Mouse (Mus musculus): ENCODE results near the gene Mbip. TPM values are rescaled to one million over a fixed set of nuclear protein-coding genes. Genes with fewer than 3 reads are reported as not detected.

Mbip gene
- polyA plus RNA-seq (2016; fragmentation: Nextera tagmentation; extraction: Ambion mirVana): 46.4 and 55.6 TPM in 2 replicates

GRCm38 (mm10) chr12:56345367-56346089 lies at the start of gene Mbip:
Mbip (minus strand) TSS chr12:56345894.
- Histone ChIP-seq H3K36me3 (replicated peaks) (no peaks in the 10 kb centered on the region), H3K27ac (replicated peaks) (peak within 1 kb of the TSS; percentile 94), H3K9me3 (no peaks in the 10 kb centered on the region), H3K27me3 (replicated peaks; ENCODE audit: low read depth, poor library complexity, severe bottlenecking) (no peaks in the 10 kb centered on the region), H3K4me1 (peaks cover 4% of the 10 kb centered on the region; the same call in 1 of the 2 replicates), H3K4me3 (peak within 1 kb of the TSS; percentile 96)
- peak; percentile 97 for DNase-seq (ENCODE audit: low spot score)
- under 1% methylated on average over 37 of the region's 37 CpGs for WGBS

GRCm38 (mm10) chr12:56387647-56388205 lies 42.0 kb upstream of the Mbip start:
- no peak for DNase-seq (ENCODE audit: low spot score)
- Histone ChIP-seq H3K9me3 (no peaks in the 10 kb centered on the region), H3K27ac (replicated peaks) (no peak overlapping the region), H3K4me3 (no peak overlapping the region), H3K4me1 (no peaks in the 10 kb centered on the region), H3K27me3 (replicated peaks; ENCODE audit: low read depth, poor library complexity, severe bottlenecking) (no peaks in the 10 kb centered on the region), H3K36me3 (replicated peaks) (no peaks in the 10 kb centered on the region)
- 78% methylated on average over 7 of the region's 7 CpGs for WGBS

GRCm38 (mm10) chr12:56386955-56387646 lies 41.4 kb upstream of the Mbip start:
- H3K36me3 ChIP-seq (replicated peaks): no peaks in the 10 kb centered on the region
- DNase-seq (ENCODE audit: low spot score): no peak
- H3K4me3 ChIP-seq: no peak overlapping the region
- H3K27me3 ChIP-seq (replicated peaks; ENCODE audit: low read depth, poor library complexity, severe bottlenecking): no peaks in the 10 kb centered on the region
- WGBS: 53% methylated on average over 6 of the region's 6 CpGs
- no peaks in the 10 kb centered on the region for H3K9me3 ChIP-seq
- no peak overlapping the region for H3K27ac ChIP-seq (replicated peaks)
- no peaks in the 10 kb centered on the region for H3K4me1 ChIP-seq

GRCm38 (mm10) chr12:56344771-56345314 lies 851 bp downstream of the Mbip start:
- Histone ChIP-seq H3K27me3 (replicated peaks; ENCODE audit: low read depth, poor library complexity, severe bottlenecking) (no peaks in the 10 kb centered on the region), H3K4me1 (peaks cover 4% of the 10 kb centered on the region; the same call in 1 of the 2 replicates), H3K9me3 (no peaks in the 10 kb centered on the region), H3K36me3 (replicated peaks) (peaks cover 3% of the 10 kb centered on the region), H3K27ac (replicated peaks) (peak overlapping the region; percentile 94), H3K4me3 (peak overlapping the region; percentile 96)
- DNase-seq (ENCODE audit: low spot score): no peak
- WGBS: 5% methylated on average over 5 of the region's 5 CpGs

- H3K9me3 ChIP-seq: no peaks in the 10 kb centered on the region
- H3K4me3 ChIP-seq: no peak overlapping the region
- H3K27ac ChIP-seq (replicated peaks): no peak overlapping the region
- no peaks in the 10 kb centered on the region for H3K27me3 ChIP-seq (replicated peaks; ENCODE audit: low read depth, poor library complexity, severe bottlenecking)
- 0 out of 2 replicates have a peak, but pooled peaks cover under 1% of the 10 kb centered on the region for H3K4me1 ChIP-seq
- peaks cover 45% of the 10 kb centered on the region for H3K36me3 ChIP-seq (replicated peaks)
- WGBS: 79% methylated on average over 8 of the region's 8 CpGs
- DNase-seq (ENCODE audit: low spot score): no peak
Observed at GRCm38 (mm10) chr12:56339295-56340056, 6.2 kb downstream of the Mbip start.

GRCm38 (mm10) chr12:56333461-56333860 lies 12.2 kb downstream of the Mbip start:
- no peak for DNase-seq (ENCODE audit: low spot score)
- no peak overlapping the region for H3K4me3 ChIP-seq
- H3K27ac ChIP-seq (replicated peaks): no peak overlapping the region
- no peaks in the 10 kb centered on the region for H3K27me3 ChIP-seq (replicated peaks; ENCODE audit: low read depth, poor library complexity, severe bottlenecking)
- H3K36me3 ChIP-seq (replicated peaks): peaks cover 90% of the 10 kb centered on the region
- no peaks in the 10 kb centered on the region for H3K9me3 ChIP-seq
- no peaks in the 10 kb centered on the region for H3K4me1 ChIP-seq
- 91% methylated on average over 2 of the region's 2 CpGs for WGBS

- peaks cover 99% of the 10 kb centered on the region for H3K36me3 ChIP-seq (replicated peaks)
- no peak overlapping the region for H3K27ac ChIP-seq (replicated peaks)
- H3K4me3 ChIP-seq: no peak overlapping the region
- no peaks in the 10 kb centered on the region for H3K27me3 ChIP-seq (replicated peaks; ENCODE audit: low read depth, poor library complexity, severe bottlenecking)
- no peaks in the 10 kb centered on the region for H3K9me3 ChIP-seq
- H3K4me1 ChIP-seq: no peaks in the 10 kb centered on the region
- no peak for DNase-seq (ENCODE audit: low spot score)
- WGBS: 94% methylated on average over 3 of the region's 3 CpGs
Observed at GRCm38 (mm10) chr12:56332475-56332874, 13.2 kb downstream of the Mbip start.

- DNase-seq (ENCODE audit: low spot score): no peak
- H3K27me3 ChIP-seq (replicated peaks; ENCODE audit: low read depth, poor library complexity, severe bottlenecking): no peaks in the 10 kb centered on the region
- H3K36me3 ChIP-seq (replicated peaks): peaks cover 84% of the 10 kb centered on the region
- H3K4me3 ChIP-seq: no peak overlapping the region
- H3K4me1 ChIP-seq: no peaks in the 10 kb centered on the region
- H3K27ac ChIP-seq (replicated peaks): no peak overlapping the region
- H3K9me3 ChIP-seq: no peaks in the 10 kb centered on the region
- 93% methylated on average over 6 of the region's 6 CpGs for WGBS
Observed at GRCm38 (mm10) chr12:56327448-56327998, 18.2 kb downstream of the Mbip start.

- no peak overlapping the region for H3K4me3 ChIP-seq
- no peaks in the 10 kb centered on the region for H3K9me3 ChIP-seq
- no peak for DNase-seq (ENCODE audit: low spot score)
- 95% methylated on average over 1 of the region's 1 CpGs for WGBS
- H3K36me3 ChIP-seq (replicated peaks): peaks cover 69% of the 10 kb centered on the region
- H3K27me3 ChIP-seq (replicated peaks; ENCODE audit: low read depth, poor library complexity, severe bottlenecking): no peaks in the 10 kb centered on the region
- no peak overlapping the region for H3K27ac ChIP-seq (replicated peaks)
- no peaks in the 10 kb centered on the region for H3K4me1 ChIP-seq
Observed at GRCm38 (mm10) chr12:56325851-56326250, 19.8 kb downstream of the Mbip start.

GRCm38 (mm10) chr12:56318941-56319340 lies 26.8 kb downstream of the Mbip start:
- no peaks in the 10 kb centered on the region for H3K4me1 ChIP-seq
- peaks cover 7% of the 10 kb centered on the region; the same call in 1 of the 2 replicates for H3K36me3 ChIP-seq (replicated peaks)
- WGBS: 85% methylated on average over 4 of the region's 4 CpGs
- H3K9me3 ChIP-seq: no peaks in the 10 kb centered on the region
- no peak overlapping the region for H3K4me3 ChIP-seq
- H3K27ac ChIP-seq (replicated peaks): no peak overlapping the region
- DNase-seq (ENCODE audit: low spot score): no peak
- H3K27me3 ChIP-seq (replicated peaks; ENCODE audit: low read depth, poor library complexity, severe bottlenecking): no peaks in the 10 kb centered on the region

GRCm38 (mm10) chr12:56318059-56318458 lies 27.6 kb downstream of the Mbip start:
- H3K4me3 ChIP-seq: no peak overlapping the region
- H3K27ac ChIP-seq (replicated peaks): no peak overlapping the region
- no peaks in the 10 kb centered on the region for H3K27me3 ChIP-seq (replicated peaks; ENCODE audit: low read depth, poor library complexity, severe bottlenecking)
- no peaks in the 10 kb centered on the region for H3K36me3 ChIP-seq (replicated peaks)
- no peak for DNase-seq (ENCODE audit: low spot score)
- WGBS: 88% methylated on average over 8 of the region's 8 CpGs
- H3K9me3 ChIP-seq: 0 out of 2 replicates have a peak, but pooled peaks cover 2% of the 10 kb centered on the region
- no peaks in the 10 kb centered on the region for H3K4me1 ChIP-seq

GRCm38 (mm10) chr12:56305758-56306157 lies 39.9 kb downstream of the Mbip start:
- no peak overlapping the region for H3K4me3 ChIP-seq
- H3K4me1 ChIP-seq: peaks cover 13% of the 10 kb centered on the region
- H3K27ac ChIP-seq (replicated peaks): no peak overlapping the region
- 78% methylated on average over 6 of the region's 6 CpGs for WGBS
- no peak for DNase-seq (ENCODE audit: low spot score)
- H3K9me3 ChIP-seq: no peaks in the 10 kb centered on the region
- H3K27me3 ChIP-seq (replicated peaks; ENCODE audit: low read depth, poor library complexity, severe bottlenecking): peaks cover 21% of the 10 kb centered on the region
- no peaks in the 10 kb centered on the region for H3K36me3 ChIP-seq (replicated peaks)
